Mouse (Mus musculus) spleen, embryonic (tissue): ENCODE data around the gene Glrx5.

Experiments
- CTCF ChIA-PET: fragments of 350-600 bp; sonication (Branson Sonifier 250); formaldehyde crosslinking; loops from one replicate; lab custom pipeline; 2022; lab: Charles Lee

Glrx5 gene

GRCm38 (mm10) chr12:105063201-105064134 is 31.0 kb downstream of the Glrx5 start:
- CTCF ChIA-PET: no interaction called here

- CTCF ChIA-PET: no interaction called here
These were observed 31.7 kb downstream of the Glrx5 start for GRCm38 (mm10) chr12:105064168-105064567.

GRCm38 (mm10) chr12:105065119-105065518 is 32.6 kb downstream of the Glrx5 start:
- CTCF ChIA-PET: no interaction called here

GRCm38 (mm10) chr12:105066523-105066922 is 34.0 kb downstream of the Glrx5 start:
- CTCF ChIA-PET: no interaction called here

- CTCF ChIA-PET: no interaction called here
These were observed 36.4 kb downstream of the Glrx5 start for GRCm38 (mm10) chr12:105068911-105069310.

GRCm38 (mm10) chr12:105073708-105074107 is 41.2 kb downstream of the Glrx5 start:
- CTCF ChIA-PET: no interaction called here

- CTCF ChIA-PET: interaction anchor here (0.6 kb wide), 1 partner anchor 10 kb away, joined by 3 read pairs; no protein-coding TSS in a partner anchor
These were observed 43.0 kb downstream of the Glrx5 start for GRCm38 (mm10) chr12:105075496-105075895.

GRCm38 (mm10) chr12:105076511-105076910 is 44.0 kb downstream of the Glrx5 start:
- CTCF ChIA-PET: no interaction called here

- CTCF ChIA-PET: no interaction called here
These were observed 44.7 kb downstream of the Glrx5 start for GRCm38 (mm10) chr12:105077232-105077631.

- CTCF ChIA-PET: interaction anchor here (0.7 kb wide), 1 partner anchor 989 kb away, joined by 3 read pairs; no protein-coding TSS in a partner anchor
These were observed 51.7 kb downstream of the Glrx5 start for GRCm38 (mm10) chr12:105084171-105084570.

GRCm38 (mm10) chr12:105084816-105085215 is 52.3 kb downstream of the Glrx5 start:
- CTCF ChIA-PET: interaction anchor here (0.7 kb wide), 1 partner anchor 988 kb away, joined by 3 read pairs; no protein-coding TSS in a partner anchor

- CTCF ChIA-PET: interaction anchor here (0.7 kb wide), 1 partner anchor 9 kb away, joined by 3 read pairs; no protein-coding TSS in a partner anchor
These were observed 52.8 kb downstream of the Glrx5 start for GRCm38 (mm10) chr12:105085296-105085695.

- CTCF ChIA-PET: no interaction called here
These were observed 54.3 kb downstream of the Glrx5 start for GRCm38 (mm10) chr12:105086781-105087180.

GRCm38 (mm10) chr12:105087353-105087752 is 54.9 kb downstream of the Glrx5 start:
- CTCF ChIA-PET: no interaction called here

GRCm38 (mm10) chr12:105089231-105089630 is 56.7 kb downstream of the Glrx5 start:
- CTCF ChIA-PET: no interaction called here

GRCm38 (mm10) chr12:105091604-105092003 is 59.1 kb downstream of the Glrx5 start:
- CTCF ChIA-PET: no interaction called here
